Mouse (Mus musculus): Measurements from ENCODE around the gene Col1a1. TPM values are rescaled to one million over a fixed set of nuclear protein-coding genes. Genes with fewer than 3 reads are reported as not detected.

Gene Col1a1
- polyA plus RNA-seq (2015; fragmentation: Nextera tagmentation; extraction: Ambion mirVana), result 65.0 and 89.1 TPM in 2 replicates

DNA sequence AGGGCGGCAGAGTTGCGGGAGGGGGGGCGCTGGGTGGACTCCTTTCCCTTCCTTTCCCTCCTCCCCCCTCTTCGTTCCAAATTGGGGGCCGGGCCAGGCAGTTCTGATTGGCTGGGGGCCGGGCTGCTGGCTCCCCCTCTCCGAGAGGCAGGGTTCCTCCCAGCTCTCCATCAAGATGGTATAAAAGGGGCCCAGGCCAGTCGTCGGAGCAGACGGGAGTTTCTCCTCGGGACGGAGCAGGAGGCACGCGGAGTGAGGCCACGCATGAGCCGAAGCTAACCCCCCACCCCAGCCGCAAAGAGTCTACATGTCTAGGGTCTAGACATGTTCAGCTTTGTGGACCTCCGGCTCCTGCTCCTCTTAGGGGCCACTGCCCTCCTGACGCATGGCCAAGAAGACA, at the start of gene Col1a1:
Col1a1 (plus strand) TSS at position 180 of the 400 bp plus-strand sequence.
- H3K27ac ChIP-seq (ENCODE audit: low read length), result no peak within 1 kb of the TSS
- 0 out of 2 replicates have a peak, but pooled peaks have one; percentile 9 for ATAC-seq (ENCODE audit: low read depth)
- peak within 1 kb of the TSS; percentile 48 for H3K4me2 ChIP-seq (ENCODE audit: low read depth, low read length)
- no peaks in the 10 kb centered on the region for H3K9me3 ChIP-seq (replicated peaks; ENCODE audit: control insufficient read depth, low read length)
- peak within 1 kb of the TSS; percentile 23 for H3K4me3 ChIP-seq (ENCODE audit: low read depth, low read length)
- H3K4me1 ChIP-seq (ENCODE audit: control insufficient read depth, low read depth, low read length), result peaks cover 2% of the 10 kb centered on the region
- peaks cover 63% of the 10 kb centered on the region for H3K27me3 ChIP-seq (ENCODE audit: control insufficient read depth, insufficient read depth, low read depth, low read length)
- H3K9ac ChIP-seq (ENCODE audit: low read depth, low read length), result no peak within 1 kb of the TSS
- 19% methylated on average over 19 of the region's 19 CpGs for WGBS (ENCODE audit: insufficient replicate concordance)
- no peaks in the 10 kb centered on the region for H3K36me3 ChIP-seq (ENCODE audit: control insufficient read depth, insufficient read depth)

DNA sequence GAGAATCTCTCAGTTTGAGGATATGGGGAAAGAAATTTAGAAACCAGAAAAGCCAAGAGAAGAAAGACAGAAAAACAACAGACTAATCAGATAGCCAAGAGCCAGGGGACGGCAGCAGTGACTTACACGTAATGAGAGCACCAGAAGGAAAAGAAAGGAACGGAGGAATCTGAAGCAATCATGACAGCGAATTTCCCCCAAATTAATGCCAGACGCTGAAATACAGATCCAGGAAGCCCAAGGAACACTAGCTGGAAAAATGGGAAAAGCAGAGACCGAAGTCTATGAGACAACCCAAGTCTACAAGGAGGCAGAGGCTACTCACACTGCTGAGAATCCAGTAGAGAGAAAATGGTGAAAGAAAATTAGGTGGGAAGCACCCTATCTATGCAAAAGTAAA, 44.9 kb upstream of the Col1a1 start:
- H3K4me2 ChIP-seq (ENCODE audit: low read depth, low read length), result no peak overlapping the region
- no peak overlapping the region for H3K27ac ChIP-seq (ENCODE audit: low read length)
- H3K27me3 ChIP-seq (ENCODE audit: control insufficient read depth, insufficient read depth, low read depth, low read length), result no peaks in the 10 kb centered on the region
- no peak overlapping the region for H3K9ac ChIP-seq (ENCODE audit: low read depth, low read length)
- no peak for ATAC-seq (ENCODE audit: low read depth)
- no peak overlapping the region for H3K4me3 ChIP-seq (ENCODE audit: low read depth, low read length)
- 61% methylated on average over 6 of the region's 6 CpGs for WGBS (ENCODE audit: insufficient replicate concordance)
- no peaks in the 10 kb centered on the region for H3K9me3 ChIP-seq (replicated peaks; ENCODE audit: control insufficient read depth, low read length)
- no peaks in the 10 kb centered on the region for H3K36me3 ChIP-seq (ENCODE audit: control insufficient read depth, insufficient read depth)
- H3K4me1 ChIP-seq (ENCODE audit: control insufficient read depth, low read depth, low read length), result no peaks in the 10 kb centered on the region

DNA sequence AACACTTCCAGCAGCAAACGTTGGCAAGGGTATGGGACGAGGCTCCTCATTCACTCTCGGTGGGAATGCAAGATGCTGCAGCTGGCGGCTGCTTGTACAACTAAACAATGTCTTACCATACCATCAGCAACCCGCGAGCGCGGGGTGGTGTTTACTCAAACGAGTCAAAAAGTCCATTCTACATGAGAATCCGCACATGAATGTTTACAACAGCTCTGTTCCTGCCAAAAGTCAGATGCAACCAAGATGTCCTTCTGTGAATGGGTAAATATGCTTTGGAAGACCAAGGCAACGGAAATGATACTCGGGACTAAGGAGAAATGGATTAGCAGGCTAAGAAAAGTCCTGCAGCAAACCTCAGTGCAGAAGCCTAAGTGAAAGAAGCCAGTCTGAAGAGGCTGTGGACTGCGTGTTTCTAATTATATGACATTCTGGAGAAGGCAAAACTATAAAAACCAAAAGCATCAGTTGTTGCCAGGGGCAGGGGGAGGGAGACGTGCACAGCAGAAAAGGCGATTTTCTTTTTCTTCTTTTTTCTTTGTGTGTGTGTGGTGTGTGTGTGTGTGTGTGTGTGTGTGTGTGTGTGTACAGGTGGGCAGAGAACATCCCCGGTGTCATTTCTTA, 39.2 kb upstream of the Col1a1 start:
- Histone ChIP-seq H3K9me3 (replicated peaks; ENCODE audit: control insufficient read depth, low read length) (no peaks in the 10 kb centered on the region), H3K36me3 (ENCODE audit: control insufficient read depth, insufficient read depth) (no peaks in the 10 kb centered on the region), H3K9ac (ENCODE audit: low read depth, low read length) (no peak overlapping the region), H3K27me3 (ENCODE audit: control insufficient read depth, insufficient read depth, low read depth, low read length) (no peaks in the 10 kb centered on the region), H3K4me1 (ENCODE audit: control insufficient read depth, low read depth, low read length) (no peaks in the 10 kb centered on the region), H3K27ac (ENCODE audit: low read length) (no peak overlapping the region), H3K4me3 (ENCODE audit: low read depth, low read length) (no peak overlapping the region), H3K4me2 (ENCODE audit: low read depth, low read length) (no peak overlapping the region)
- ATAC-seq (ENCODE audit: low read depth), result no peak
- WGBS (ENCODE audit: insufficient replicate concordance), result 62% methylated on average over 16 of the region's 16 CpGs

DNA sequence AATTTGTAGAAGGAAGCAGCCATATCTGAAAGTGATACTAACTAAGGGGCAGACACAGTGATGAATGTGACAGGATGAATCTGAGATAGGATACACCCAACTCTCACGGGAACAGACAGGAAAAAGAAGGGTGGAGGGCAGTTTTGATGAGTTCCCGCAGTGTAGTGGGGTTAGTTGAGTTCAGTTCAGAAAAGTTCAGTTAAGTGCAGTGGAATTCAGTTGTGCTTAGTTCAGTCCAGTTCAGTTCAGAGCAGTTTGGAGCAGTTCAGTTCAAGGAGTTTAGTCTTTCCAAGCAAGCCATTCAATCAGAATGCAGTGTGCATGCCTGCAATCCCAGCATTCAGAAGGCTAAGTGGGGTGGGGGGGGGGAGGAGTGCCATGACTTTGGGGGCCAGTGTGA, 34.8 kb upstream of the Col1a1 start:
- 21% methylated on average over 2 of the region's 2 CpGs for WGBS (ENCODE audit: insufficient replicate concordance)
- Histone ChIP-seq H3K4me1 (ENCODE audit: control insufficient read depth, low read depth, low read length) (no peaks in the 10 kb centered on the region), H3K4me2 (ENCODE audit: low read depth, low read length) (no peak overlapping the region), H3K27ac (ENCODE audit: low read length) (no peak overlapping the region), H3K27me3 (ENCODE audit: control insufficient read depth, insufficient read depth, low read depth, low read length) (no peaks in the 10 kb centered on the region), H3K9me3 (replicated peaks; ENCODE audit: control insufficient read depth, low read length) (no peaks in the 10 kb centered on the region), H3K36me3 (ENCODE audit: control insufficient read depth, insufficient read depth) (no peaks in the 10 kb centered on the region), H3K4me3 (ENCODE audit: low read depth, low read length) (no peak overlapping the region), H3K9ac (ENCODE audit: low read depth, low read length) (no peak overlapping the region)
- no peak for ATAC-seq (ENCODE audit: low read depth)

DNA sequence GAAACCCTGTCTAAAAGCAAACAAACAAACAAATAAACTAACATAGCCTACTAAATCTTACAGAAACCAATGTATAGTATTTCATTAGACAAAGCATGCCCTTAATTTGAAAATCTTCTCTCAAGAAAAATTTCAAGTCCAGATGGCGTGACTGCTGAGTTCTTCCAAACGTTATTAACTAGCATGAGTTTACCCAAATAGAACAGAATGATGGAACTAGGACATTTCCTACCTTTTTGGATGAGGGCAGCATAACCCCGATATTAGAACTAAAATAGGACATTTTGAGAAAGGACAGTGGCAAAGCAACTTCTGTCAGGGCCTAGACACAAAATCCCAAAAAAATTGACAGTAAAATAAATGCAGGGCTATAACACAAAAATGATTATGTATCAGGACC, 31.7 kb upstream of the Col1a1 start:
- H3K4me3 ChIP-seq (ENCODE audit: low read depth, low read length), result no peak overlapping the region
- ATAC-seq (ENCODE audit: low read depth), result no peak
- no peak overlapping the region for H3K9ac ChIP-seq (ENCODE audit: low read depth, low read length)
- no peak overlapping the region for H3K4me2 ChIP-seq (ENCODE audit: low read depth, low read length)
- WGBS (ENCODE audit: insufficient replicate concordance), result 56% methylated on average over 3 of the region's 3 CpGs
- H3K4me1 ChIP-seq (ENCODE audit: control insufficient read depth, low read depth, low read length), result no peaks in the 10 kb centered on the region
- no peak overlapping the region for H3K27ac ChIP-seq (ENCODE audit: low read length)
- H3K27me3 ChIP-seq (ENCODE audit: control insufficient read depth, insufficient read depth, low read depth, low read length), result no peaks in the 10 kb centered on the region
- H3K9me3 ChIP-seq (replicated peaks; ENCODE audit: control insufficient read depth, low read length), result no peaks in the 10 kb centered on the region
- no peaks in the 10 kb centered on the region for H3K36me3 ChIP-seq (ENCODE audit: control insufficient read depth, insufficient read depth)

DNA sequence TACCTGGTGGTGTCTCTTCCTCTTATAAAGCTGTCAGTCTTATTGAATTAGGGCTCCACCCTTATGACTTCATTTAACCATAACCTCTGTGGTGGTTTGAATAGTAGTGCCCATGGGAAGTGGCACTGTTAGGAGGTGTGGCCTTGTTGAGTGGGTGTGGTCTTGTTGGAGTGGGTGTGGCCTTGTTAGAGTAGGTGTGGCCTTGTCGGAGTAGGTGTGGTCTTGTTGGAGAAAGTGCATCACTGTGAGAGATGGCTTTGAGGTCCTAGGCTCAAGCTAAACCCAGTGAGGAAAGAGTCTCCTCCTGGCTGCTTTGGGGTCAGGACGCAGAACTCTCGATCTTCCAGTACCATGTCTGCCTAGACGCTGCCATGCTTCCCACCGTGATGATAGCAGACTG, 25.1 kb upstream of the Col1a1 start:
- no peak overlapping the region for H3K9ac ChIP-seq (ENCODE audit: low read depth, low read length)
- H3K36me3 ChIP-seq (ENCODE audit: control insufficient read depth, insufficient read depth), result no peaks in the 10 kb centered on the region
- H3K27ac ChIP-seq (ENCODE audit: low read length), result no peak overlapping the region
- H3K4me3 ChIP-seq (ENCODE audit: low read depth, low read length), result no peak overlapping the region
- ATAC-seq (ENCODE audit: low read depth), result no peak
- H3K9me3 ChIP-seq (replicated peaks; ENCODE audit: control insufficient read depth, low read length), result no peaks in the 10 kb centered on the region
- WGBS (ENCODE audit: insufficient replicate concordance), result 82% methylated on average over 5 of the region's 5 CpGs
- no peaks in the 10 kb centered on the region for H3K4me1 ChIP-seq (ENCODE audit: control insufficient read depth, low read depth, low read length)
- no peak overlapping the region for H3K4me2 ChIP-seq (ENCODE audit: low read depth, low read length)
- no peaks in the 10 kb centered on the region for H3K27me3 ChIP-seq (ENCODE audit: control insufficient read depth, insufficient read depth, low read depth, low read length)

DNA sequence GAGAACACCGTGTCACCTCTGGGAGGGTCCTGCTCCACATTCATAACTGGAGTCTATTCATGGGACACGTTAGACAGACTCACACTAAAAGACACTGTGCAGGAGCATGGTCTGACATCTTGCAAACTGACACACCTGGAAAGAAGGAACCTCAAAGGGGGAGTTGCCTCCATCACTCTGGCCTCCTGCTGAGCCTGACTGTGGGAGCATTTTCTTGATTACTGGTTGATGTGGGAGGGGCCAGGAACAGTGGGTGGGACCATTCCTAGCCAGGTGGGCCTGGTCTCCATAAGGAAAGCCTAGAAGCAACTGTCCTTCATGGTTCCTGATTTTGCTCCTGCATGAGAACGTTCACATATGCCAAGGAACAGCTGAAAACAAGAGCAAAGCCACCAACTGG, 23.5 kb upstream of the Col1a1 start:
- 68% methylated on average over 3 of the region's 3 CpGs for WGBS (ENCODE audit: insufficient replicate concordance)

DNA sequence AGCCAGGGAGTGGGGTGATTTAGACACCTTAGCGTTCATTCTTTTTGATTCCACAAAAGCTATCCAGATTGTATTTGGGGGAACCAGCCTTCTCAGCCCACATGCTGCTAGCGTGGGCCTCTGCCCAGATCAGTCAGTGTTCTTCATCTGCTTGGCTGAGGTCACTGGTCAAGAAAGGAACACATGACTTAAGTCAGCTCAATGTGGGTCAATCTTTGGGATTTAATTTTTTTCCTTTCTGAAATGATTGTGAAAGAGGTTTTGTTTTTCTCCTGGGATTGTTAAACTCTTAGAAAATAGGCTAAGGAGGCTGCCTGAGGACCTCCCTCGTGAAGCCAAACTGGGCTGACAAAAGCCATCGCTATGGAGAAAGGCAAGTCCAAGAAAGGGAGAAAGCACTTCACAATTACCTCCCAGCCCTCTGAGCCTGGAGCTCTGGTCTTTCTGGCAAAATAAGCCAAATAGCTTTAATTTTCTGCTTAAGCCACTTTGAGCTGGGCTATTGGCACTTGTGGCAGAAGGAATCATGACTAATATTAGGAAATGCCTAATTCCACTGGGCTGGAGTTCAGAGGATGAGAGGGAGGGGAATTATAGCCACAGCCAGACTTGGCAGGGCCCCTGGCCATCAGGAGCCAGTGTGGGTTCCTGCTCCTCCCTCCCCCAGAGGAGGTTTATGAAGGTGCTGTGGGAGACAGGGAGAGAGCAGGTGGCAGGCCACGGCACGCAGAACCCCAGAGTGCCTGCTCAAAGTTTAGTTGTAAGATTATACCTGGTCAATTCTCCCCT, 22.5 kb upstream of the Col1a1 start:
- H3K4me1 ChIP-seq (ENCODE audit: control insufficient read depth, low read depth, low read length), result no peaks in the 10 kb centered on the region
- no peak overlapping the region for H3K9ac ChIP-seq (ENCODE audit: low read depth, low read length)
- H3K4me3 ChIP-seq (ENCODE audit: low read depth, low read length), result no peak overlapping the region
- H3K4me2 ChIP-seq (ENCODE audit: low read depth, low read length), result no peak overlapping the region
- H3K27me3 ChIP-seq (ENCODE audit: control insufficient read depth, insufficient read depth, low read depth, low read length), result no peaks in the 10 kb centered on the region
- H3K36me3 ChIP-seq (ENCODE audit: control insufficient read depth, insufficient read depth), result no peaks in the 10 kb centered on the region
- no peak overlapping the region for H3K27ac ChIP-seq (ENCODE audit: low read length)
- H3K9me3 ChIP-seq (replicated peaks; ENCODE audit: control insufficient read depth, low read length), result no peaks in the 10 kb centered on the region
- ATAC-seq (ENCODE audit: low read depth), result no peak
- 55% methylated on average over 6 of the region's 6 CpGs for WGBS (ENCODE audit: insufficient replicate concordance)

More for the DNA sequence above, 23.5 kb upstream of the Col1a1 start:
- no peaks in the 10 kb centered on the region for H3K27me3 ChIP-seq (ENCODE audit: control insufficient read depth, insufficient read depth, low read depth, low read length)
- no peak for ATAC-seq (ENCODE audit: low read depth)
- H3K4me3 ChIP-seq (ENCODE audit: low read depth, low read length), result no peak overlapping the region
- no peak overlapping the region for H3K4me2 ChIP-seq (ENCODE audit: low read depth, low read length)
- H3K4me1 ChIP-seq (ENCODE audit: control insufficient read depth, low read depth, low read length), result no peaks in the 10 kb centered on the region
- no peak overlapping the region for H3K27ac ChIP-seq (ENCODE audit: low read length)
- H3K9ac ChIP-seq (ENCODE audit: low read depth, low read length), result no peak overlapping the region
- H3K36me3 ChIP-seq (ENCODE audit: control insufficient read depth, insufficient read depth), result no peaks in the 10 kb centered on the region
- H3K9me3 ChIP-seq (replicated peaks; ENCODE audit: control insufficient read depth, low read length), result no peaks in the 10 kb centered on the region

DNA sequence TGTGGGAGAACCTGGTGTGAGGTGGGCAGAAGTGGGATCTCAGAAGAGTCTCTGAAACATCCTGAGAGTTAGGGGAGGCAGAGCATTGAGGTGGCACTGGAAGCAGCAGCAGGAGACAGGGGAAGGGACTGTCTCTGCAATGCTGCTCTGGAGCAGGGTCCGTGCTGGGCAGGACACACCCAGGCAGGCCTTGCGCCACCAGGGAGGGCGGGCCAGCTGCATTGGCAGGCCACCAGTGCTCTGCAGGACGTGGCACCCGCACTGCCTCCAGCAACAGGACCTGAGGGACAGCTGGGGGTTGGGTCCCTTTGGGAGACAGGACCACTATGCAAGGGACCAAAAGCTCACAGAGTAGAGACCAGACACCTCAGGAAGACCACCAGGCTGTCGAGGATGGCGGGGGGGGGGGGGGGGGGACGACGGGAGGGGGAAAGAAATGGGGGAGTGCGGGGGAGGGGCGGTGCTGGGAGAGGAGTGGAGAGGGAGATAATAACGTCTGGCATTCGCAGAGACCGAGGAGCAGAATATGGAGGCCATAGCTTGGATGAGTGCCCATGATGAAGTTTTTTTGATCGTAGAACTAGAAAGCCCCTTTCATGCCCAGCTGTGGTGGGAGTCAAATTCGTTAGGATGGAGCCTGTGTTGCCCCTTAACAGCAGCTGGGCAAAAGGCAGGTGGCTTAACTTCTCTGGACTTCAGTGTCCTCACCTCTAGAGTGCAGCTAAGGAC, 20.2 kb upstream of the Col1a1 start:
- Histone ChIP-seq H3K9me3 (replicated peaks; ENCODE audit: control insufficient read depth, low read length) (no peaks in the 10 kb centered on the region), H3K4me2 (ENCODE audit: low read depth, low read length) (no peak overlapping the region), H3K27me3 (ENCODE audit: control insufficient read depth, insufficient read depth, low read depth, low read length) (no peaks in the 10 kb centered on the region), H3K9ac (ENCODE audit: low read depth, low read length) (no peak overlapping the region), H3K4me3 (ENCODE audit: low read depth, low read length) (no peak overlapping the region), H3K4me1 (ENCODE audit: control insufficient read depth, low read depth, low read length) (no peaks in the 10 kb centered on the region), H3K36me3 (ENCODE audit: control insufficient read depth, insufficient read depth) (no peaks in the 10 kb centered on the region), H3K27ac (ENCODE audit: low read length) (no peak overlapping the region)
- WGBS (ENCODE audit: insufficient replicate concordance), result 25% methylated on average over 13 of the region's 16 CpGs
- no peak for ATAC-seq (ENCODE audit: low read depth)

Data from liver, embryonic 16.5 days (tissue).